Mouse (Mus musculus) forebrain, postnatal 0 days (tissue): ENCODE data around the gene Shisal2a. TPM values are rescaled to one million over a fixed set of nuclear protein-coding genes. Genes with fewer than 3 reads are reported as not detected.

Experiments
- ATAC-seq: fragments of 200-750 bp; cut with Nextera tagmentation; 2 replicates; pipeline ENCODE4 v1.8.0; 2017; ENCODE audit warnings: mild to moderate bottlenecking, moderate library complexity
- DNase-seq: peaks from one replicate; pipeline ENCODE4 v3.0.0-alpha.2; 2015
- H3K27ac ChIP-seq: fragments of 300-500 bp; sonication (generic); 2 replicates; pipeline ENCODE4 v1.5.1; 2014; ENCODE audit warnings: low read depth, mild to moderate bottlenecking, antibody characterized with exemption, low read length, moderate library complexity, mixed read lengths
- H3K27me3 ChIP-seq: fragments of 300-500 bp; sonication (generic); 2 replicates; pipeline ENCODE4 v1.6.1; 2014; ENCODE audit warnings: mild to moderate bottlenecking, low read length, mixed read lengths; ENCODE audit not compliant: insufficient read depth
- H3K36me3 ChIP-seq: fragments of 300-500 bp; sonication (generic); 2 replicates; pipeline ENCODE4 v1.6.1; 2014; ENCODE audit warnings: mild to moderate bottlenecking, moderate library complexity; ENCODE audit not compliant: insufficient read depth
- H3K4me1 ChIP-seq: fragments of 300-500 bp; sonication (generic); 2 replicates; pipeline ENCODE4 v1.6.1; 2014; ENCODE audit warnings: antibody characterized with exemption; ENCODE audit not compliant: insufficient read depth
- H3K4me2 ChIP-seq: fragments of 300-500 bp; sonication (generic); 2 replicates; pipeline ENCODE4 v1.6.1; 2014; ENCODE audit warnings: low read depth, mild to moderate bottlenecking, moderate library complexity
- H3K4me3 ChIP-seq: fragments of 300-500 bp; sonication (generic); 2 replicates; pipeline ENCODE4 v1.5.1; 2014; ENCODE audit warnings: low read depth, low read length, mixed read lengths
- H3K9ac ChIP-seq: fragments of 300-500 bp; sonication (generic); 2 replicates; pipeline ENCODE4 v1.6.1; 2014; ENCODE audit warnings: mild to moderate bottlenecking
- H3K9me3 ChIP-seq: fragments of 300-500 bp; sonication (generic); 2 replicates; pipeline ENCODE4 v1.6.1; 2016; ENCODE audit warnings: low read length
- CTCF ChIP-seq: sonication (generic); IDR thresholded peaks from 2 replicates; pipeline ENCODE4 v1.5.1; 2016; ENCODE audit warnings: antibody characterized with exemption, control low read depth, low read depth
- WGBS: fragments of 180-500 bp; shearing (Covaris S2); extraction: QIAGEN DNeasy Blood & Tissue Kit; methylation state at CpG from one replicate; pipeline ENCODE4 v1.1.7; 2014; 5-methylcytosine and 5-hydroxymethylcytosine counted together
- polyA plus RNA-seq: library from polyadenylated mRNA; unstranded; fragments of >200 nt; fragmentation: Nextera tagmentation; extraction: Ambion mirVana; gene quantifications from 2 replicates; pipeline ENCODE4 v1.2.1, GENCODE M21; 2015
- total RNA-seq: library from RNA; depleted of rRNA; stranded (reverse); fragments of >200 nt; gene quantifications from 2 replicates; pipeline ENCODE4 v1.2.3, GENCODE M21; 2014; rRNA removed

Shisal2a gene
- total and polyA plus RNA-seq, 2 experiments from 2014 or later = 1.9 to 4.9 TPM

- Histone ChIP-seq H3K36me3 (no peaks in the 10 kb centered on the region), H3K9ac (no peak overlapping the region), H3K27me3 (no peaks in the 10 kb centered on the region), H3K27ac (no peak overlapping the region), H3K9me3 (no peaks in the 10 kb centered on the region), H3K4me1 (no peaks in the 10 kb centered on the region), H3K4me2 (no peak overlapping the region), H3K4me3 (no peak overlapping the region)
- no peak for TF ChIP-seq CTCF
- DNase-seq (no peak), ATAC-seq (no peak)
- WGBS = 93% methylated on average over 7 of the region's 8 CpGs
Measured at GRCm38 (mm10) chr4:108318649-108319615, 64.2 kb downstream of the Shisal2a start.

Other genes starting within 250 kb of the Shisal2a start
- 122 and 143 TPM in 2 replicates for gene Scp2, start 238.4 kb downstream of the Shisal2a start, total RNA-seq
- gene Scp2, start 238.4 kb downstream of the Shisal2a start, polyA plus RNA-seq = 212 and 220 TPM in 2 replicates
- gene Echdc2, start 217.9 kb downstream of the Shisal2a start, total RNA-seq = 19.0 and 29.0 TPM in 2 replicates
- 11.4 and 11.8 TPM in 2 replicates for gene Echdc2, start 217.9 kb downstream of the Shisal2a start, polyA plus RNA-seq
- not detected in 2 replicates for gene Zyg11a, start 165.3 kb downstream of the Shisal2a start, total RNA-seq
- not detected in 2 replicates for gene Zyg11a, start 165.3 kb downstream of the Shisal2a start, polyA plus RNA-seq
- 142 and 151 TPM in 2 replicates for gene Zyg11b, start 82.3 kb downstream of the Shisal2a start, total RNA-seq
- gene Zyg11b, start 82.3 kb downstream of the Shisal2a start, polyA plus RNA-seq = 18.8 and 23.8 TPM in 2 replicates
- 21.6 and 22.3 TPM in 2 replicates for gene Coa7, start 55.2 kb downstream of the Shisal2a start, total RNA-seq
- gene Coa7, start 55.2 kb downstream of the Shisal2a start, polyA plus RNA-seq = 59.5 and 66.0 TPM in 2 replicates
- gene Gpx7, start 23.6 kb upstream of the Shisal2a start, total RNA-seq = 24.1 and 38.5 TPM in 2 replicates
- gene Gpx7, start 23.6 kb upstream of the Shisal2a start, polyA plus RNA-seq = 37.5 and 46.4 TPM in 2 replicates
- gene Tut4, start 76.1 kb upstream of the Shisal2a start, total RNA-seq = 87.8 and 89.2 TPM in 2 replicates
- 19.8 and 37.2 TPM in 2 replicates for gene Tut4, start 76.1 kb upstream of the Shisal2a start, polyA plus RNA-seq
- 63.1 and 66.0 TPM in 2 replicates for gene Prpf38a, start 196.0 kb upstream of the Shisal2a start, total RNA-seq
- 68.7 and 69.2 TPM in 2 replicates for gene Prpf38a, start 196.0 kb upstream of the Shisal2a start, polyA plus RNA-seq
- gene Orc1, start 196.1 kb upstream of the Shisal2a start, total RNA-seq = 0.46 and 1.5 TPM in 2 replicates
- gene Orc1, start 196.1 kb upstream of the Shisal2a start, polyA plus RNA-seq = 0.58 and 0.85 TPM in 2 replicates
- gene Cc2d1b, start 236.6 kb upstream of the Shisal2a start, total RNA-seq = 45.1 and 59.7 TPM in 2 replicates
- gene Cc2d1b, start 236.6 kb upstream of the Shisal2a start, polyA plus RNA-seq = 12.0 and 14.5 TPM in 2 replicates